Mouse (Mus musculus) forebrain, embryonic 12.5 days (tissue): ENCODE data around the gene Gck. TPM values are rescaled to one million over a fixed set of nuclear protein-coding genes. Genes with fewer than 3 reads are reported as not detected.
"Not testable (repeated sequence)": the region's sequence is repeated elsewhere in the genome, so short reads cannot be mapped to it uniquely, and the experiment has no call there.

Experiments
- ATAC-seq: fragments of 200-750 bp; cut with Nextera tagmentation; 2 replicates; pipeline ENCODE4 v1.8.0; 2017; ENCODE audit warnings: moderate TSS enrichment; ENCODE audit not compliant: low FRiP score
- H3K27ac ChIP-seq: fragments of 300-500 bp; sonication (generic); 2 replicates; pipeline ENCODE4 v1.5.1; 2016; ENCODE audit warnings: mild to moderate bottlenecking
- H3K27me3 ChIP-seq: fragments of 300-500 bp; sonication (generic); 2 replicates; pipeline ENCODE4 v1.6.1; 2016; ENCODE audit warnings: mild to moderate bottlenecking
- H3K36me3 ChIP-seq: fragments of 300-500 bp; sonication (generic); replicated peaks from 2 replicates; pipeline ENCODE4 v1.6.1; 2016; ENCODE audit warnings: mild to moderate bottlenecking
- H3K4me1 ChIP-seq: fragments of 300-500 bp; sonication (generic); 2 replicates; pipeline ENCODE4 v1.6.1; 2016
- H3K4me2 ChIP-seq: fragments of 300-500 bp; sonication (generic); 2 replicates; pipeline ENCODE4 v1.6.1; 2016; ENCODE audit warnings: mild to moderate bottlenecking, moderate library complexity
- H3K4me3 ChIP-seq: fragments of 300-500 bp; sonication (generic); replicated peaks from 2 replicates; pipeline ENCODE4 v1.5.1; 2016; ENCODE audit warnings: mild to moderate bottlenecking
- H3K9ac ChIP-seq: fragments of 300-500 bp; sonication (generic); 2 replicates; pipeline ENCODE4 v1.6.1; 2016; ENCODE audit warnings: mild to moderate bottlenecking
- H3K9me3 ChIP-seq: fragments of 300-500 bp; sonication (generic); 2 replicates; pipeline ENCODE4 v1.6.1; 2016
- WGBS: fragments of 180-500 bp; shearing (Covaris S2); methylation state at CpG from one replicate; pipeline ENCODE4 v1.1.7; 2016; 5-methylcytosine and 5-hydroxymethylcytosine counted together
- polyA plus RNA-seq: library from polyadenylated mRNA; unstranded; fragments of >200 nt; fragmentation: Nextera tagmentation; extraction: Ambion mirVana; gene quantifications from 2 replicates; pipeline ENCODE4 v1.2.1, GENCODE M21; 2016

The Gck gene
- polyA plus RNA-seq, 1 experiment from 2014 or later: 3.5 TPM

DNA sequence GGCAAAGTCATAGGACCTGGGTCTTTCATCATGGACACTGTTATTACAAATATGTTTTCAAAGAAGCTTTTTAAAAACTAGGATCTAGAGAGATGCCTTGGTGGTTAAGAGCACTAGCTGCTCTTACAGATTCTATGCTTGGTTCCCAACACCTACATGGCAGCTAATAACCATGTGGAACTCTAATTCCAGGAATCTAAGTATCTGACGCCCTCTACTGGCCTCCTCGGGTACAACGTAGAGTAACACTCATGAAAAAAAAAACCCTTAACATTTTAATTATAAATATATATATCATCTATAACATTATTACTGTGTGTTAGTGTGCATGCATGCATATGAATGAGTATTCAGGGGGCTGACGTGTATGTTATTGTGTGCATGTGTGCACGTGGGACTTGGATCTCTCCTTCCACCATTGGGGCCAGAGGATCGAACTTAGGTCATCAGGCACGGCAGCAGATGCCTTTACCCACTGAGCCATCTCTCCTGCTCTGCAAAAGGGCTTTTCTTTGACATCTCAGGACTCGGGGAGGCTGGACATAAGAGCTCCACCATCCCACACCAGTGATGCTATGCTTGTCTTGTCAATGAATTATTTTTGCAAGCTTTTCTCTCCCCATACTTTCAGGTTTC is 3.4 kb upstream of the Gck start:
- no peak overlapping the region for H3K4me2 ChIP-seq
- H3K9me3 ChIP-seq: no peaks in the 10 kb centered on the region
- no peaks in the 10 kb centered on the region for H3K27me3 ChIP-seq
- ATAC-seq: no peak
- no peaks in the 10 kb centered on the region for H3K36me3 ChIP-seq
- H3K9ac ChIP-seq: no peak overlapping the region
- WGBS: 35% methylated on average over 8 of the region's 8 CpGs
- H3K4me3 ChIP-seq: no peak overlapping the region
- H3K4me1 ChIP-seq: peaks cover 35% of the 10 kb centered on the region
- no peak overlapping the region for H3K27ac ChIP-seq

DNA sequence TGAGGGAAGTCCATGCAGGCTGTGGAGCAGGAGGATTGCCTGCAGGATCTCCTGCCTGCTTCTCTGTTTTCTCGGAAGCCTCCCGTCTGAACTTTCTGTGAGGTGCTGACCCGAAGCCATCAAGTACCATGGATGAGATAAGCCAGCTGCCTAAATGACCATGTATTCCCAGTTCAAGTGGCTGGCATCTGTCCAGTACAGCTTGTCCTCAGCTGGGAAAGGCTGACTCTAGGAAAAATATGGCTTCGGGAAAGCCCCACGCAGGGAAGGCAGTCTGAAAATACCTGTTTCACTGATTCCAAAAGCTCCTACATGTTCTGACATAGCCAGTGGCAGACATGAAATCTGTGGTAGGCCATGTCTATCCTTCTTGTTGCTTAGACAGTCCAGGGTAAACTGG is 2.6 kb upstream of the Gck start:
- 89% methylated on average over 5 of the region's 5 CpGs for WGBS

DNA sequence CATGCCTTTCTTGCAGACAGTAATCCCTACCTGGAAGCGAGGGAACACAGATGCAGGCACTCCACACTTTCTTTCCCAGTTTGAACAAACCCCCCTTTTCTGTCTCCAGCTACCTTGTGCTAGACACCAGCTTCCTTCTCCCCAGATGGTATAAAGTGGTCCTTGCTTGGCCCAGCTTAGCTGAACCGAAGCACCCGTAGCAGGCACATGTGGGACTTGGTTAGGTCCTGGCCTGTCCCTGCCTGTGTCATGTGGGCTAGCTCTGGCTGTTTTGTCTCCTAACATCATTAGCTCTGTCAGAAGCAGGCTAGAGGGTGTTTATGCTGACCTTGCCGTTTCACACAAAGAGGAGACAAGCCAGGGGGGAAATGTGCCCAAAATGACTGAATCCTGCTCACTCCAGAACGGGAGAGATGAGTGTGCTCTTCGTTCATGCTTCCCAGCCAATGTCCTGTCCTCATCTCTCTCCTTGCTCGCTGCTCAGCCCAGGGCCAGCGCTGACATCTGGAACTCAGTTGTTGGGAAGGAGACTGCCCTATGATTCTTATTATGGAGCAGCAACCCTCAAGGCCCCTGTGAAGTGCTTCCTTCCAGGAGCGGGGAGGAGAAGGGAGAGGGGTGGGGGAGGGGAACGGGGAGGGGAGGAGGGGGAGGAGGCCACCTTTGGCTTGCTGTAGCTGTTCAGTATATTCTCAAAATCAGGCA is 1.2 kb downstream of the Gck start:
- no peaks in the 10 kb centered on the region for H3K36me3 ChIP-seq
- H3K27ac ChIP-seq: no peak overlapping the region
- H3K4me2 ChIP-seq: no peak overlapping the region
- no peak overlapping the region for H3K9ac ChIP-seq
- no peaks in the 10 kb centered on the region for H3K9me3 ChIP-seq
- WGBS: 53% methylated on average over 10 of the region's 10 CpGs
- ATAC-seq: no peak
- H3K4me1 ChIP-seq: peaks cover 13% of the 10 kb centered on the region
- no peaks in the 10 kb centered on the region for H3K27me3 ChIP-seq
- H3K4me3 ChIP-seq: no peak overlapping the region

More for the DNA sequence above, 2.6 kb upstream of the Gck start:
- no peak overlapping the region for H3K4me3 ChIP-seq
- no peak overlapping the region for H3K27ac ChIP-seq
- H3K9ac ChIP-seq: no peak overlapping the region
- peaks cover 31% of the 10 kb centered on the region for H3K4me1 ChIP-seq
- no peak for ATAC-seq
- no peaks in the 10 kb centered on the region for H3K27me3 ChIP-seq
- no peaks in the 10 kb centered on the region for H3K36me3 ChIP-seq
- H3K4me2 ChIP-seq: no peak overlapping the region
- no peaks in the 10 kb centered on the region for H3K9me3 ChIP-seq

DNA sequence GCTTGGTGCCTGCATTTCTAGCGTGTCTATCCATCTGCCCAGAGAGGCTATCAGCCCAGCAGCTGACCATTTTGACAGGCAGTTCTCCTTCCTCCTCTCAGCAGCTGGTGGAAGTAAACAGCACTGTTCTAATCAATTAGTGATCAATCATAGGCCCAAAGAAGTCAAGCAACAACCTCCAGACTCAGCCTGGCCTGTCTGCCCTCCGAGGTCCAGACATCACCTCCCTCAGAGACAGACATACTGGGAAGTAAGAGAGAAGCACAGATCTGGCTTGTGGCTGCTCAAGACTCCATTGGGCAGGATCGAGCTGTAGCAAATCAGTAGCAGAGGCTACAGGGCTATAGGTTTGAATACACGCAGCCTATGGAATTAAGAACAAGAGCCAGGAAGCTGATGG is 2.1 kb downstream of the Gck start:
- no peaks in the 10 kb centered on the region for H3K36me3 ChIP-seq
- no peaks in the 10 kb centered on the region for H3K27me3 ChIP-seq
- H3K27ac ChIP-seq: no peak overlapping the region
- H3K9me3 ChIP-seq: no peaks in the 10 kb centered on the region
- H3K9ac ChIP-seq: no peak overlapping the region
- WGBS: 78% methylated on average over 4 of the region's 4 CpGs
- H3K4me3 ChIP-seq: no peak overlapping the region
- no peak overlapping the region for H3K4me2 ChIP-seq
- ATAC-seq: no peak
- peaks cover 13% of the 10 kb centered on the region for H3K4me1 ChIP-seq

DNA sequence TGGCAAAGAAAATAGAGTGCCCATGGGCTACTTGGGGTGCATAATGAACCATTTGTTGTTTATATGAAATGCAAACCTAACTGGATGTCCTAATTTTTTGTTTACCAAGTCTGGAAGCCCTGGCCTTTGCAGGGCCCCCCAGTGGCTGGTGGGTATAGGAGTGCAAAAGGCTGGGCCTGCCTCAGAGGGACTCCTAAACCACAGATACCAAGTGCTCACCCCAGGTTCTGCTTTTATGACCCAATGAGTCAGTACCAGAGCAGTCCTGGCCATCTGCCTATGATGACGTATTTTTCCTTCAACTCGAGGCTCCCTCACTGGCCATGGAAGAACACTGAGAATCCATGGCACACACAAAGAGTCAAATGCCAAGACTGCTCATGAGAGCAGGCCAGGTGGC is 4.8 kb downstream of the Gck start:
- Histone ChIP-seq H3K27me3 (no peaks in the 10 kb centered on the region), H3K27ac (no peak overlapping the region), H3K9me3 (no peaks in the 10 kb centered on the region), H3K36me3 (no peaks in the 10 kb centered on the region), H3K4me2 (no peak overlapping the region), H3K9ac (no peak overlapping the region), H3K4me3 (no peak overlapping the region), H3K4me1 (peaks cover 11% of the 10 kb centered on the region)
- WGBS: 91% methylated on average over 2 of the region's 2 CpGs
- ATAC-seq: no peak

DNA sequence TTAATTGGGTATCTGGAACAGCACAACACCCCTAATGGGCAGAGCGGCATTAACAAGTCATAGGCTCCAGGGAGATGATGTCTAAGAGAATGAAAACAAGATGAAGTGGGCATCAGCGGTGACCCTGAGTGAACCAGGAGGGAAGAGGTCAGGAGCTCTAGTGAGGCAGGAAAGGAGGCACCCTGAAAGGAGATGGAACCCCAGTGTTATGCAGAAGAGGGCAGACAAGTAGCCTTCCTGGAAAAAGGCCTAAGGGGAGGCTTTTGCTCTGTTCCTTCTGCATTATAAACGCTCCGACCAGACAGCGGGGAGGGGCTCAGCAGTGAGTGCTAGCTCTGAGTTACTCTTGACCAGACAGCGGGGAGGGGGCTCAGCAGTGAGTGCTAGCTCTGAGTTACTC is 6.9 kb downstream of the Gck start:
- Histone ChIP-seq H3K36me3 (no peaks in the 10 kb centered on the region), H3K4me2 (no peak overlapping the region), H3K4me3 (no peak overlapping the region), H3K9me3 (no peaks in the 10 kb centered on the region), H3K9ac (no peak overlapping the region), H3K27ac (no peak overlapping the region), H3K27me3 (no peaks in the 10 kb centered on the region), H3K4me1 (no peaks in the 10 kb centered on the region)
- WGBS: 70% methylated on average over 6 of the region's 6 CpGs
- ATAC-seq: no peak

DNA sequence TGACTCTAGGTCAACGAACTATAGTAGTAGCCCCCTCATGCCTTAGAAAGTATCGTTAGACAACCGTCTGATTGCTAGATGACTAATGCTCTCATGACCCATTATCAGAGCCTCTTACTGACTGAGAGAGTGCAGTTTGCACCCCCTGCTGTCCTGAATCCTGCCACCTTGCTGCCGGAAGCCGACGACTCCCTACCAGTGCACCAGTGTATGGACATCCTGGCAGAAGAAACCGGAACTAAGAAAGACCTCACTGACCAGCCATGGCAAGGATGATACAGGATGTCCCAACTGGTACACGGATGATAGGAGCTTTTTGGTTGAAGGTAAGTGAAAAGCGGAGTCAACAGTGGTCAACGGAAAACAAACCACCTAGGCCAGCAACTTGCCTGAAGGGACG is 15.3 kb downstream of the Gck start:
- not testable (repeated sequence) for ATAC-seq

DNA sequence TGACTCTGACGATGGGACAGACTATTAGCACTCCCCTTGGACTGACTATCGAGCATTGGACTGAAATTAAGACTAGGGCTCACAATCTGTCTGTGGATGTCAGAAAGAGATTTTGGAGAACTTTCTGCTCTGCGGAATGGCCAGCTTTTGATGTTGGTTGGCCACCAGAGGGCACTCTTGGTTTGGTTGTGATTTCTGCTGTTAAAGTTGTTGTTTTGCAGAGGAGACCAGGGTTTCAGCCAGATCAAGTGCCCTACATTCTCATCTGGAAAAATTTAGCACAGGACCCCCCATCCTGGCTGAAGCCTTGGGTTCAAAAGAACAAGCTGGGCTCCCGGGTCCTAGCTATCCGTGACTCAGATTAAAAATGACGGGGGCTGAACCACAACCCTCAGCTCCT is 17.9 kb downstream of the Gck start:
- H3K9ac ChIP-seq, H3K36me3 ChIP-seq, H3K9me3 ChIP-seq, H3K27ac ChIP-seq, H3K4me1 ChIP-seq, H3K4me2 ChIP-seq, H3K4me3 ChIP-seq, ATAC-seq, H3K27me3 ChIP-seq: not testable (repeated sequence)
- 85% methylated on average over 6 of the region's 6 CpGs for WGBS

More for the DNA sequence above, 15.3 kb downstream of the Gck start:
- H3K9me3 ChIP-seq, H3K27me3 ChIP-seq, H3K36me3 ChIP-seq, H3K4me2 ChIP-seq, H3K4me3 ChIP-seq, H3K9ac ChIP-seq, H3K27ac ChIP-seq, H3K4me1 ChIP-seq: not testable (repeated sequence)
- WGBS: 95% methylated on average over 11 of the region's 11 CpGs

DNA sequence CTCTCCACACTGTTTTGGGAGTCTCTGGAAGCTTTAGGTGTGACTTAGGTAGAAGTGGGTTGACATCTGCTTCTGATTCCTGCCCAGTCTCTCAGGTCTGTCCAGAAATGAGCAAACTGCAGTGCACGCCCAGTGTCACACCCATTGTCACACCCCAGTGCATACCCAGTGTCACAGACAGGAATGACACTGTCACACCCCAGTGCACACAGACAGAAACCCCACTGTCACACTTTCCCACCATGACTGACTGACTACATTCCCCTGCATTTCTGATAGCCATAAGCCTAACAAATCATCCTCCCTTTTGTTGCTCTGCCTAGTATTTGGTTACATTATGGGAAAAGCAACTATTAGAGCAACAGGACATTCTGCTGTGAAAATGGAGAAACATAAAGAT is 19.3 kb downstream of the Gck start:
- Histone ChIP-seq H3K27me3 (no peaks in the 10 kb centered on the region), H3K4me1 (no peaks in the 10 kb centered on the region), H3K4me2 (no peak overlapping the region), H3K9ac (no peak overlapping the region), H3K9me3 (0 out of 2 replicates have a peak, but pooled peaks cover 3% of the 10 kb centered on the region), H3K4me3 (no peak overlapping the region), H3K27ac (no peak overlapping the region), H3K36me3 (no peaks in the 10 kb centered on the region)
- no peak for ATAC-seq
- 69% methylated on average over 1 of the region's 1 CpGs for WGBS

DNA sequence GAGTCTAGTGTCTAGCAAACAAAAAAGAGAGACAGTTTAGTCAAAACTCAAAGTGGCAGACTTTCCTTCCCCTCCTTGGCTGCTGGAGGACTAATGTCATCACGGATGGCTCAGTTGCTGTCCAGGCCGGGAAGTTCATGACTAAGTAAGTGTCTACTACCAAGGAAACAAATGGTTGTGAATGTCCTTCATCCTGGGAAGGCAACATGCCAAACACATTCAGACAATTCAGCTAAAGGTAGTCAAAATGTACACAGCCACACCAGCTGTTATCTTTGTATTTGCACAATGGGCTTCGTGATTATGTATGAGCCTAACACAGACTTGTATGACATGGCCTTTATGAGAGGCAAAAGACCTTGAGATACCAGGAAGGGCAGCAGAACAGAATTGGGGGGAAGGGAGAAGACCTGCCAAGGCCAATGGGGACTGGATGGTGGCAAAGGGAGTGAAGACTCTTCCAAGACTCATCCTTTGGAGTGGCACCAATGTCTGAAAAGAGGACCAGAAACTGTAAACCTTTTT is 23.1 kb downstream of the Gck start:
- H3K4me3 ChIP-seq: no peak overlapping the region
- no peak for ATAC-seq
- 87% methylated on average over 3 of the region's 3 CpGs for WGBS

DNA sequence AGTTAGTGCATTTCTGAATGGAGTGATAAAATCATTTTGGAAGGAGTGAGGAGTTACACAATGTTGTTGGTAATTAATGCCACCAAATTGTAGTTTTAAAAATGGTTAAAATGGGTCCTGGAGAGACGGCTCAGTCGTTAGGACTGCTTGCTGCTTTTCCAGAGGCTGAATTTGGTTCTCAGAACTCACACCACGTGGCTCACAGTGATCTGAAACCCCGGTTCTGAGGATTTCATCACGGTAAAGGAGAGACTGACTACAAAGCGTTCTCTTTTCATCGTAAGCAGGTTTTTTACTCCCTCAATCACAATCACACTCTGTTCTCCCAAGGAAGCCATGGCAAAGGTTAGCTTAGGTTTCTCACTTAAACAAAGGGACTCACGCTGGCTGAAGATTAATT is 25.2 kb downstream of the Gck start:
- Histone ChIP-seq H3K9me3 (no peaks in the 10 kb centered on the region), H3K27ac (no peak overlapping the region), H3K27me3 (no peaks in the 10 kb centered on the region), H3K4me3 (no peak overlapping the region), H3K36me3 (no peaks in the 10 kb centered on the region), H3K9ac (no peak overlapping the region), H3K4me2 (no peak overlapping the region), H3K4me1 (no peaks in the 10 kb centered on the region)
- 63% methylated on average over 8 of the region's 8 CpGs for WGBS
- no peak for ATAC-seq

More for the DNA sequence above, 23.1 kb downstream of the Gck start:
- H3K27me3 ChIP-seq: no peaks in the 10 kb centered on the region
- H3K9ac ChIP-seq: no peak overlapping the region
- H3K9me3 ChIP-seq: no peaks in the 10 kb centered on the region
- no peak overlapping the region for H3K27ac ChIP-seq
- H3K4me1 ChIP-seq: no peaks in the 10 kb centered on the region
- H3K4me2 ChIP-seq: no peak overlapping the region
- H3K36me3 ChIP-seq: no peaks in the 10 kb centered on the region

DNA sequence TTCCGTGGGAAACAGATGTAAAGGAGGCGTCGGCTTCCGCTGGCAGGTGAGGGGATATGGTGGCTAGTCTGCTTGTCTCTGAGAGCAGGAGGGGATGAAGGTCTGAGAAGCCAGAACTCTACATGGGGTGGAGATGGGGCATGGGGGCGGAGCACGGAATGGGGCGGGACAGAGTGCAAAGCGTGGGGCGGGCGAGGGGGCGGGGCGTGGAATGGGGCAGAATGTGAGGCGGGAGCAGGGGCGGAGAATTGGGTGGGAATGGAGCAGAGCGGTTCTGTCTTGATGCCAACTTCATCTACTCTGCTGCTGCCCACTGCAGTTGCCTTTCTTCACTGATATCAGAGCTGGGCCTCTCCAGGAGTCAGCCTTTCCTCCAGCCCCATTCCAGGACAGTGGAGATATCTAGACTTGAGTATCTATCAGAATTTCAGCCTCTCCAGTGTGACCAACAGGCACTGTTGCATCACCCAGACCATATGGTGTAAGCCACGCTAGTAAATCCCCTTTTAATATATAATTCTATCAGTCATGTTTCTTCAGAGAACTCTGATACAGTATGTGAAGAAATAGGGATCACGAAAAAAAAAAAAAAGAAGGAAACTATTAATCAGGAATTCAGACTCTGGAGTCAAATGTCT is 29.4 kb downstream of the Gck start:
- no peak overlapping the region for H3K4me3 ChIP-seq
- no peaks in the 10 kb centered on the region for H3K9me3 ChIP-seq
- H3K27me3 ChIP-seq: no peaks in the 10 kb centered on the region; the same call in 1 of the 2 replicates
- no peaks in the 10 kb centered on the region for H3K36me3 ChIP-seq
- H3K27ac ChIP-seq: no peak overlapping the region
- H3K4me2 ChIP-seq: no peak overlapping the region
- H3K4me1 ChIP-seq: no peaks in the 10 kb centered on the region
- 38% methylated on average over 15 of the region's 17 CpGs for WGBS
- no peak for ATAC-seq
- H3K9ac ChIP-seq: no peak overlapping the region
